Mouse (Mus musculus): ENCODE data around the gene Myh6. TPM values are rescaled to one million over a fixed set of nuclear protein-coding genes. Genes with fewer than 3 reads are reported as not detected.

Myh6 gene
- 1.6 and 2.3 TPM in 2 replicates for polyA plus RNA-seq (2015; fragmentation: Nextera tagmentation; extraction: Ambion mirVana)

- no peaks in the 10 kb centered on the region for H3K36me3 ChIP-seq
- H3K4me1 ChIP-seq (replicated peaks) = peaks cover 5% of the 10 kb centered on the region; the same call in 1 of the 2 replicates
- H3K4me2 ChIP-seq = no peak within 1 kb of the TSS
- H3K4me3 ChIP-seq = no peak within 1 kb of the TSS
- 73% methylated on average over 7 of the region's 7 CpGs for WGBS
- no peaks in the 10 kb centered on the region for H3K9me3 ChIP-seq
- H3K27ac ChIP-seq (replicated peaks) = no peak within 1 kb of the TSS
- no peaks in the 10 kb centered on the region for H3K27me3 ChIP-seq
- H3K9ac ChIP-seq = no peak within 1 kb of the TSS
- no peak for ATAC-seq (ENCODE audit: low read depth)
These were observed at the start of gene Myh6 for GRCm38 (mm10) chr14:54966320-54966977. Myh6 (minus strand) TSS chr14:54966927.

GRCm38 (mm10) chr14:55015767-55016111, 49.0 kb upstream of the Myh6 start:
- H3K4me3 ChIP-seq = peak overlapping the region; percentile 85
- no peaks in the 10 kb centered on the region for H3K9me3 ChIP-seq
- H3K27ac ChIP-seq (replicated peaks) = peak overlapping the region; percentile 76
- H3K9ac ChIP-seq = peak overlapping the region; percentile 83
- peak overlapping the region; percentile 83 for H3K4me2 ChIP-seq
- WGBS = 0% methylated on average over 17 of the region's 17 CpGs
- H3K36me3 ChIP-seq = peaks cover 24% of the 10 kb centered on the region
- ATAC-seq (ENCODE audit: low read depth) = no peak; the same call in 1 of the 2 replicates
- peaks cover 19% of the 10 kb centered on the region for H3K4me1 ChIP-seq (replicated peaks)
- H3K27me3 ChIP-seq = no peaks in the 10 kb centered on the region

- H3K4me1 ChIP-seq (replicated peaks) = peaks cover 19% of the 10 kb centered on the region
- H3K27me3 ChIP-seq = no peaks in the 10 kb centered on the region
- WGBS = under 1% methylated on average over 36 of the region's 36 CpGs
- peak within 1 kb of the TSS; percentile 83 for H3K4me2 ChIP-seq
- peak within 1 kb of the TSS; percentile 85 for H3K4me3 ChIP-seq
- H3K9ac ChIP-seq = peak within 1 kb of the TSS; percentile 83
- no peaks in the 10 kb centered on the region for H3K9me3 ChIP-seq
- peaks cover 19% of the 10 kb centered on the region for H3K36me3 ChIP-seq
- H3K27ac ChIP-seq (replicated peaks) = peak within 1 kb of the TSS; percentile 95
- peak; percentile 97 for ATAC-seq (ENCODE audit: low read depth)
These were observed 48.5 kb upstream of the Myh6 start, which contains the start of gene Ngdn for GRCm38 (mm10) chr14:55014991-55015766. Ngdn (plus strand) TSS chr14:55015454.

DNA sequence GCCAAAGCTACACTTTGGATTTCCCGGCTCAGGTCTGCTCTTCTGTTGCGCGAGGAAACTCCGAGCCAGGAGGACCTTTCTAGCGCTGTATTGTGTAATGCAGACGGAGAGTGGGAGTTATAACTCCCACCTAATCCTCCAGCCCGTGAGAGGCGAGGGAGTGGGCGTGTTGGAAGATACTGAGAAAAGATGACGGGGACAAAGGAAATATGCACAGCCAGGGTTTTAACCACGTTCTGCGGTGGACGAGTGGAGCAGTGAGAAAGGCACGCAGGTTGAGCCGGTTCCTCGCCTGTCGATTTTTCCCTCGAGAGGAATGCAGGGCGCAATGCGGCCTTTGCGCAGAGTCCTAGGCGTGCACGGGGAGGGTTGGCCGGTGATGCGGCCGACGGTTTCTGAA, 47.9 kb upstream of the Myh6 start:
- under 1% methylated on average over 27 of the region's 27 CpGs for WGBS
- ATAC-seq (ENCODE audit: low read depth) = peak; percentile 74
- H3K27ac ChIP-seq (replicated peaks) = peak overlapping the region; percentile 95
- H3K27me3 ChIP-seq = no peaks in the 10 kb centered on the region
- peak overlapping the region; percentile 75 for H3K9ac ChIP-seq
- H3K4me1 ChIP-seq (replicated peaks) = peaks cover 17% of the 10 kb centered on the region
- H3K36me3 ChIP-seq = peaks cover 19% of the 10 kb centered on the region
- H3K4me3 ChIP-seq = peak overlapping the region; percentile 85
- H3K9me3 ChIP-seq = no peaks in the 10 kb centered on the region
- peak overlapping the region; percentile 61 for H3K4me2 ChIP-seq

DNA sequence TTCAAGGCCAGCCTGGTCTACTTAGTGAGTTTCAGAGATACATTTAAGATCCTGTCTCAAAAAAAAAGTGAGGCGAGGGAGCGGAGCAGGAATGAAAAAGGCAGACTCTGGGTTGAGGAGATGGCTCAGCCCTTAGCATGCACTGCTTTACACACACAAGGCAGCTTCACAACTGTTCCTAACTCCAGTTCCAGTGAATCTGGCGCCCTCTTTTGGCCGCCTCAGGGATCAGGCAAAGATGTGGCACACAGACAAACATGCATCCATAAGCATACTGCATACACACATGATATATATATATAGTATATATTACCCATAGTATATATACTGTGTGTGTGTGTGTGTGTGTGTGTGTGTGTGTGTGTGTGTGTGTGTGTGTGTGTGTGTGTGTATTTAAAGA, 44.4 kb upstream of the Myh6 start:
- Histone ChIP-seq H3K9me3 (no peaks in the 10 kb centered on the region), H3K9ac (no peak overlapping the region), H3K4me1 (replicated peaks) (peaks cover 10% of the 10 kb centered on the region), H3K27ac (replicated peaks) (no peak overlapping the region), H3K4me2 (no peak overlapping the region), H3K36me3 (no peaks in the 10 kb centered on the region), H3K4me3 (no peak overlapping the region), H3K27me3 (no peaks in the 10 kb centered on the region)
- WGBS = 63% methylated on average over 4 of the region's 4 CpGs
- no peak for ATAC-seq (ENCODE audit: low read depth)

DNA sequence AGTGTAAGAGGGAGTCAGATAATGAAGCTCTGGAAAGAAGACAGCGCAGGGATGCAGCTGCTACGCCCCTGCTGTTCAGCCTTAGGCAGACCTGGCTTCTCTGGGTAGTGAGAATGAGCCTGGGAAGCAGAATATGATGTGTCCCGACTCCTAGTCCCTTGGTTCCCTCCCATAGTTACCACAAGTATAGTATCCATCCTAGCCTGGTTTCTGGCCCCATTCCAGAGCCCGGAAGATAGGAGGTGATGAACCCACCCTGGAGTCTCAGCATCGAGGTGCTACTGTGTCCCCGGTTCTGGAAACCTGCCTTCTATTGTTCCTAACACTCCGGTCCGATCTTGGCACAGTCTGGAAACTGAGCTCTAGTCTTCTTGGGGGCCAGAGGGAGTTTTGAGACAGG, 41.7 kb upstream of the Myh6 start:
- WGBS = 77% methylated on average over 8 of the region's 8 CpGs
- H3K4me3 ChIP-seq = no peak overlapping the region
- H3K27me3 ChIP-seq = no peaks in the 10 kb centered on the region
- no peak for ATAC-seq (ENCODE audit: low read depth)
- H3K4me2 ChIP-seq = no peak overlapping the region
- H3K9me3 ChIP-seq = no peaks in the 10 kb centered on the region
- peaks cover 7% of the 10 kb centered on the region for H3K4me1 ChIP-seq (replicated peaks)
- no peak overlapping the region for H3K27ac ChIP-seq (replicated peaks)
- no peaks in the 10 kb centered on the region for H3K36me3 ChIP-seq
- H3K9ac ChIP-seq = no peak overlapping the region

DNA sequence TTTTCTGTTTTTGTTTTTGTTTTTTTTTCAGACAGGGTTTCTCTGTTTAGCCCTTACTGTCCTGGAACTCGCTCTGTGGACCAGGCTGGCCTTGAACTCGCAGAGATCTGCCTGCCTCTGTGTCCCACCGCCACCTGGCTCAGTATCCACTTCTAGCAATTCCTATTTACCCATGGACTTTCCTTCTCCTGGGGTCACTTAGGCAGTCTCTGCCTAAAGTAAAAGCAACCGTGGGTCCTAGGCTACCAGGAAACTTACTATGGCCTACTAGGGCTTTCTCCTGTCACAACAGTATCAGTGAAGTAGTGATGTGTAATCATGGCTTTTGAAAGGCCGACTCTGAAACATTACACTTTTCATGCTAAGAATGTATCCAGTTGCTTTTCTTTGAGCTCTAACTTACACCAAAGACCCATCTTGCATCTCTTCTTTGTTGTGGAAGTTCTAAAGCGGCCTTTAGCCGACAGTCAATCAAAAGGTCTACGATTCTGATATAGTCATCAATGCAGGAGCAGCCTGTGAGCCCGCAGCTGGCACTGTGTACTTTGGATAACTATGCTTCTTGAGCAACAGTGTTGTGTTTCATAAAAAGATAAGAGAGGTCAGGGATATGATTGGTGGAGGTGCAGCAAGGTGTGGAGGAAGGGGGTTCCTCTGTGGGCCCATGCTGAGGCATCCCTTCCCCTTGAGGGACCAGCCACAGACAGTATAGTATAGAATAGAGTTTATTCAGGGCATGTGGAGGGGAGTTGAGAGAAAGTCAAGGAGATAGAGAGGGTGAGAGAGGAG, 40.6 kb upstream of the Myh6 start:
- WGBS = 86% methylated on average over 9 of the region's 9 CpGs
- no peak overlapping the region for H3K27ac ChIP-seq (replicated peaks)
- H3K4me3 ChIP-seq = no peak overlapping the region
- no peaks in the 10 kb centered on the region for H3K9me3 ChIP-seq
- H3K4me2 ChIP-seq = no peak overlapping the region
- H3K27me3 ChIP-seq = no peaks in the 10 kb centered on the region
- ATAC-seq (ENCODE audit: low read depth) = no peak
- no peaks in the 10 kb centered on the region for H3K36me3 ChIP-seq
- no peak overlapping the region for H3K9ac ChIP-seq
- H3K4me1 ChIP-seq (replicated peaks) = peaks cover 7% of the 10 kb centered on the region

DNA sequence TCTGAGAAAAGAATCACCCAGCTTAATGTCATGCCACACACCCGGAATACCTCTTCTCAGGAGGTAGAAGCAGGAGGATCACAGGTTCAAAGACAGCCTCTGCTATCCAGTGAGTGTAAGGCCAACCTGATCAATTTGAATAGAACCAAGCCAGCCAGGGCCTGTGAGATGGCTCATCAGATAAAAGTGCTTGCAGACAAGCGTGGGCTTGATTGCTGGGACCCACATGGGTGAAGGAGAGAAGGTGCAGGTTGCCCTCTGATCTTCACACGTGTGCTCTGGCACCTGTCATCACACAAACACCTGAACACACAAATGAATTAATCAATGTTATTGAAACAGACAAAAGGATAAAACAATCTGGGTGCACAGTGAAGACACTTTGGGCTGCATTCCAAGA, 39.8 kb upstream of the Myh6 start:
- Histone ChIP-seq H3K27ac (replicated peaks) (no peak overlapping the region), H3K4me3 (no peak overlapping the region), H3K9me3 (no peaks in the 10 kb centered on the region), H3K36me3 (no peaks in the 10 kb centered on the region), H3K9ac (no peak overlapping the region), H3K4me2 (no peak overlapping the region), H3K4me1 (replicated peaks) (peaks cover 7% of the 10 kb centered on the region), H3K27me3 (no peaks in the 10 kb centered on the region)
- ATAC-seq (ENCODE audit: low read depth) = no peak
- WGBS = 72% methylated on average over 3 of the region's 3 CpGs

DNA sequence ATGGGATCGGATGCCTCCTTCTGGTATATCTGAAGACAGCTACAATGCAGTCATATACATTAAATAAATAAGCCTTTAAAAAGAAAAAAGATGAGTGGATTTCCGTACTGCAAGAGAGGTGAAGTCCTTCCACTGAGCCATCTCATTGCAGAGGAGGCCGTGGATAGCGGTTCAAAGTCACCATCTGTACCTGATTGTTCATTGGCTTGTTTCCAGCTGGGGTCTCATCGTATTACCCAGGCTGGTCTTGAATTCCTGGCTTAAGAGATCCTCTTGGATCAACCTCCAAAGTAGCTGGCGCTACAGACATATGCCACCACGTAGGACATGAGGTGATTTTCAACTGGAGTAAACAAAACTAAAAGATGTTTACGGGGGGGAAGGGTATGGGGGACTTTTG, 39.2 kb upstream of the Myh6 start:
- no peaks in the 10 kb centered on the region for H3K36me3 ChIP-seq
- 84% methylated on average over 8 of the region's 8 CpGs for WGBS
- no peak for ATAC-seq (ENCODE audit: low read depth)
- H3K9me3 ChIP-seq = no peaks in the 10 kb centered on the region
- no peaks in the 10 kb centered on the region for H3K27me3 ChIP-seq
- no peak overlapping the region for H3K27ac ChIP-seq (replicated peaks)
- H3K4me2 ChIP-seq = no peak overlapping the region
- no peak overlapping the region for H3K4me3 ChIP-seq
- no peak overlapping the region for H3K9ac ChIP-seq
- peaks cover 7% of the 10 kb centered on the region for H3K4me1 ChIP-seq (replicated peaks)

- ATAC-seq (ENCODE audit: low read depth) = no peak
- no peak overlapping the region for H3K27ac ChIP-seq (replicated peaks)
- H3K9ac ChIP-seq = no peak overlapping the region
- no peak overlapping the region for H3K4me2 ChIP-seq
- H3K9me3 ChIP-seq = no peaks in the 10 kb centered on the region
- no peaks in the 10 kb centered on the region for H3K27me3 ChIP-seq
- 72% methylated on average over 2 of the region's 2 CpGs for WGBS
- no peak overlapping the region for H3K4me3 ChIP-seq
- H3K4me1 ChIP-seq (replicated peaks) = peaks cover 7% of the 10 kb centered on the region
- H3K36me3 ChIP-seq = no peaks in the 10 kb centered on the region
These were observed 38.8 kb upstream of the Myh6 start for GRCm38 (mm10) chr14:55005506-55005905.

DNA sequence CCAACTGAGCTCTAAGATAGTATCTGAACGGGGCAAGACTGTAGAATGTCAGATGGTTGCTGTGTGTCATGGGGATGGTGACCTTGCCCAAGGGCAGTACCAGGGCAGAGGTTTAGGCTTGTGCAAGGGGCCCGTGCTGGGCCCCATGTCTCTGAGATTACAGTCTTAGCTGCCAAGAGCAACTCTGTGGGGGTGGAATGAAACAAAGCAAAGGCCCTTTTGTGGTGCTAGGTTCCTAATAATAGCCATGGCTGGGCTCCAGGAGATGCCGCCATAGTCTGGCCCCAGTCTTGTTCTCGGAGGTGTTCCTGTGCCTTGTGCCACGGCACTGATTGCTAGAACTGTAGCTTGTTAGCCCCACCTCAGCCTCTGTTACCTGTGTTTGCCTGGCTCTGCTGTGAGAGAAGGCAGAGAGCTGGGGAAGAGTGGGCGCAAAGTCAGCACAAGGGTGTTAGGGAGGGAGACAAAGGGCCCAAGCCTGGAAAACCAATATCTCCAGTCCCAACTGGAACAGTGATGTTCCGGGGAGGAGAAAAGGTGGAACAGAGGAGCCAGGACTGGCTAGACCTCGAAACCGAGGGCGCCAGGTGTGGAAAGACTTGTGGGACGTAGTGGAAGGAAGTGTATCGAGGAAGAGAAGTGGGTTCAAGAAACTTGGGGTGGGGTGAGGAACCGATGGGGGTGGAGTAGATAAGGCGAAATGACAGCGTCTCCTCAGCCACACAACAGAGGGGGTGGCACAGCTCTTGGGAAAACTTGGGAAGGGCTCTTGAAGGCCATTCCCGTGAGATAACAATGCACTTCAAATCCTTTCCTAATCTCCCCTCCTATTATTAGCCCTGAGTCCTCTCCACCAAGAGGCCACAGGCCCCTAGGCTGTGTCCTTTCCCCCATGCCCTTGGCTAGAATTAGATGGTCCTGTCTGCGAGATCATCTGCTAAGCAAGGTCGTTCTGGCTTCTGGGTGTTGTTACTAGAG, 37.4 kb upstream of the Myh6 start:
- ATAC-seq (ENCODE audit: low read depth) = no peak
- Histone ChIP-seq H3K9me3 (no peaks in the 10 kb centered on the region), H3K36me3 (no peaks in the 10 kb centered on the region), H3K4me2 (no peak overlapping the region), H3K27me3 (no peaks in the 10 kb centered on the region), H3K4me3 (no peak overlapping the region), H3K27ac (replicated peaks) (no peak overlapping the region), H3K4me1 (replicated peaks) (peaks cover 7% of the 10 kb centered on the region), H3K9ac (no peak overlapping the region)
- 78% methylated on average over 18 of the region's 18 CpGs for WGBS

Data from neural tube, embryonic 13.5 days (tissue).